Mouse (Mus musculus): Measurements from ENCODE around the gene Tmem184a.
A peak's percentile ranks its signal among the peaks of the same experiment; 100 is the strongest.

Tmem184a gene

GRCm38 (mm10) chr5:139813963-139814381 lies 5.7 kb downstream of the Tmem184a start:
- no peak for DNase-seq (ENCODE audit: low read depth, low spot score)

GRCm38 (mm10) chr5:139813126-139813490 lies 6.6 kb downstream of the Tmem184a start:
- DNase-seq (ENCODE audit: low read depth, low spot score) = no peak

- no peak for DNase-seq (ENCODE audit: low read depth, low spot score)
Observed at GRCm38 (mm10) chr5:139812398-139813125, 7.2 kb downstream of the Tmem184a start.

GRCm38 (mm10) chr5:139811677-139812397 lies 7.9 kb downstream of the Tmem184a start:
- DNase-seq (ENCODE audit: low read depth, low spot score) = no peak

- DNase-seq (ENCODE audit: low read depth, low spot score) = no peak
Observed at GRCm38 (mm10) chr5:139809397-139809796, 10.3 kb downstream of the Tmem184a start.

GRCm38 (mm10) chr5:139805924-139806323 lies 13.8 kb downstream of the Tmem184a start:
- DNase-seq (ENCODE audit: low read depth, low spot score) = no peak

- DNase-seq (ENCODE audit: low read depth, low spot score) = no peak
Observed at GRCm38 (mm10) chr5:139804573-139805111, 15.1 kb downstream of the Tmem184a start.

- no peak for DNase-seq (ENCODE audit: low read depth, low spot score)
Observed at GRCm38 (mm10) chr5:139804107-139804551, 15.6 kb downstream of the Tmem184a start.

- no peak for DNase-seq (ENCODE audit: low read depth, low spot score)
Observed at GRCm38 (mm10) chr5:139803601-139804102, 16.1 kb downstream of the Tmem184a start.

GRCm38 (mm10) chr5:139803165-139803564 lies 16.6 kb downstream of the Tmem184a start:
- DNase-seq (ENCODE audit: low read depth, low spot score) = no peak

GRCm38 (mm10) chr5:139801880-139802279 lies 17.8 kb downstream of the Tmem184a start:
- DNase-seq (ENCODE audit: low read depth, low spot score) = no peak

- DNase-seq (ENCODE audit: low read depth, low spot score) = no peak
Observed at GRCm38 (mm10) chr5:139801231-139801630, 18.5 kb downstream of the Tmem184a start.

- DNase-seq (ENCODE audit: low read depth, low spot score) = no peak
Observed at GRCm38 (mm10) chr5:139799801-139800590, 19.7 kb downstream of the Tmem184a start.

GRCm38 (mm10) chr5:139799041-139799440 lies 20.7 kb downstream of the Tmem184a start:
- no peak for DNase-seq (ENCODE audit: low read depth, low spot score)

- DNase-seq (ENCODE audit: low read depth, low spot score) = no peak
Observed at GRCm38 (mm10) chr5:139798168-139798900, 21.4 kb downstream of the Tmem184a start.

- peak; percentile 50 for DNase-seq (ENCODE audit: low read depth, low spot score)
Observed at GRCm38 (mm10) chr5:139797473-139798167, 22.1 kb downstream of the Tmem184a start.

- no peak for DNase-seq (ENCODE audit: low read depth, low spot score)
Observed at GRCm38 (mm10) chr5:139796900-139797299, 22.8 kb downstream of the Tmem184a start.

GRCm38 (mm10) chr5:139796001-139796620 lies 23.6 kb downstream of the Tmem184a start:
- no peak for DNase-seq (ENCODE audit: low read depth, low spot score)

- no peak for DNase-seq (ENCODE audit: low read depth, low spot score)
Observed at GRCm38 (mm10) chr5:139794938-139795337, 24.8 kb downstream of the Tmem184a start.

GRCm38 (mm10) chr5:139794137-139794536 lies 25.6 kb downstream of the Tmem184a start:
- DNase-seq (ENCODE audit: low read depth, low spot score) = no peak
